Mouse (Mus musculus) CH12.LX (cell line): ENCODE data around the gene Lipt2. TPM values are rescaled to one million over a fixed set of nuclear protein-coding genes. Genes with fewer than 3 reads are reported as not detected.

ENCODE experiments used
- DNase-seq: peaks from one replicate; pipeline ENCODE4 v3.0.0-alpha.2; 2013; ENCODE audit errors: extremely low read depth
- H3K27ac ChIP-seq: 2 replicates; pipeline ENCODE4 v1.5.1; 2012; ENCODE audit warnings: low read depth, mild to moderate bottlenecking, control low read depth, moderate library complexity; ENCODE audit not compliant: insufficient read depth
- H3K27me3 ChIP-seq: replicated peaks from 2 replicates; pipeline ENCODE3; 2012; ENCODE audit warnings: inconsistent platforms
- H3K36me3 ChIP-seq, 2 experiments: replicated peaks in 1 of 2; 2 replicates each; pipeline versions ENCODE3 to v1.6.1; 2012; ENCODE audit warnings: inconsistent platforms in 1 of 2, low read length in 1 of 2, mild to moderate bottlenecking in 1 of 2, mixed read lengths in 1 of 2, moderate library complexity in 1 of 2; ENCODE audit not compliant: control insufficient read depth in 1 of 2, insufficient read depth in 1 of 2
- H3K4me1 ChIP-seq, 2 experiments: 2 replicates each; pipeline ENCODE4 v1.6.1; 2012; ENCODE audit warnings: inconsistent platforms in 1 of 2, moderate library complexity in 1 of 2; ENCODE audit not compliant: insufficient read depth in 2 of 2, control insufficient read depth in 1 of 2
- H3K4me2 ChIP-seq: 2 replicates; pipeline ENCODE4 v1.6.1; 2012; ENCODE audit warnings: low read depth, mild to moderate bottlenecking, control low read depth; ENCODE audit not compliant: poor library complexity, insufficient read depth, severe bottlenecking
- H3K4me3 ChIP-seq, 3 experiments: fragments of 150-350 bp in 1 of 3; sonication (generic) in 1 of 3; replicated peaks in 1 of 3; 2 replicates each; pipeline versions ENCODE3 to v1.5.1; 2011 to 2012; ENCODE audit warnings: low read depth in 2 of 3, low read length in 2 of 3, mild to moderate bottlenecking in 2 of 3, moderate library complexity in 2 of 3, control low read depth in 1 of 3, improper control_type of control experiment in 1 of 3, inconsistent platforms in 1 of 3, mixed read lengths in 1 of 3; ENCODE audit not compliant: poor library complexity in 1 of 3
- H3K79me2 ChIP-seq: replicated peaks from 2 replicates; pipeline ENCODE4 v1.6.1; 2012; ENCODE audit warnings: mild to moderate bottlenecking, moderate library complexity; ENCODE audit not compliant: control insufficient read depth, poor library complexity, insufficient read depth, severe bottlenecking; ENCODE audit errors: extremely low read depth
- H3K9ac ChIP-seq: 2 replicates; pipeline ENCODE4 v1.6.1; 2012; ENCODE audit warnings: low read depth, mild to moderate bottlenecking, control low read depth, moderate library complexity; ENCODE audit not compliant: insufficient read depth
- H3K9me3 ChIP-seq: replicated peaks from 2 replicates; pipeline ENCODE3; 2012; ENCODE audit warnings: low read length, inconsistent platforms, mixed read lengths
- E2F4 ChIP-seq: IDR thresholded peaks from 2 replicates; pipeline ENCODE4 v1.6.1; 2011; ENCODE audit warnings: low read depth, low read length, improper control_type of control experiment; ENCODE audit not compliant: insufficient replicate concordance
- GABPA ChIP-seq: IDR thresholded peaks from 2 replicates; pipeline ENCODE4 v1.6.1; 2012; ENCODE audit warnings: low read depth, low read length, improper control_type of control experiment, inconsistent platforms; ENCODE audit not compliant: insufficient replicate concordance
- HCFC1 ChIP-seq: IDR thresholded peaks from 2 replicates; pipeline ENCODE4 v1.6.1; 2012; ENCODE audit warnings: low read depth, mild to moderate bottlenecking, inconsistent platforms, low read length, improper control_type of control experiment
- JUN ChIP-seq: IDR thresholded peaks from 2 replicates; pipeline ENCODE4 v1.6.1; 2011; ENCODE audit warnings: low read depth, mild to moderate bottlenecking, low read length, improper control_type of control experiment, moderate library complexity; ENCODE audit not compliant: insufficient read depth
- MAFK ChIP-seq: IDR thresholded peaks from 2 replicates; pipeline ENCODE4 v1.6.1; 2011; ENCODE audit warnings: low read length, improper control_type of control experiment; ENCODE audit not compliant: insufficient replicate concordance
- MAZ ChIP-seq: IDR thresholded peaks from 2 replicates; pipeline ENCODE4 v1.6.1; 2012; ENCODE audit warnings: low read depth, mild to moderate bottlenecking, inconsistent platforms, low read length, improper control_type of control experiment, moderate library complexity
- MXI1 ChIP-seq: IDR thresholded peaks from 2 replicates; pipeline ENCODE4 v1.6.1; 2011; ENCODE audit warnings: mild to moderate bottlenecking, low read depth, low read length, improper control_type of control experiment
- MYC ChIP-seq: IDR thresholded peaks from 2 replicates; pipeline ENCODE4 v1.6.1; 2011; ENCODE audit warnings: low read depth, mild to moderate bottlenecking, improper control_type of control experiment, low read length
- NELFE ChIP-seq: IDR thresholded peaks from 2 replicates; pipeline ENCODE4 v1.6.1; 2011; ENCODE audit warnings: low read depth, low read length, improper control_type of control experiment
- NRF1 ChIP-seq: IDR thresholded peaks from 2 replicates; pipeline ENCODE4 v1.6.1; 2014; ENCODE audit warnings: low read depth, mild to moderate bottlenecking, inconsistent platforms, low read length, improper control_type of control experiment, moderate library complexity
- PAX5 ChIP-seq: IDR thresholded peaks from 2 replicates; pipeline ENCODE4 v1.6.1; 2012; ENCODE audit warnings: low read length, inconsistent platforms, mixed read lengths
- POLR2A ChIP-seq: IDR thresholded peaks from 2 replicates; pipeline ENCODE4 v1.6.1; 2011; ENCODE audit warnings: low read depth, mild to moderate bottlenecking, improper control_type of control experiment, low read length
- SIN3A ChIP-seq: IDR thresholded peaks from 2 replicates; pipeline ENCODE4 v1.6.1; 2012; ENCODE audit warnings: low read length, improper control_type of control experiment, inconsistent platforms
- TCF12 ChIP-seq: IDR thresholded peaks from 2 replicates; pipeline ENCODE4 v1.6.1; 2014; ENCODE audit warnings: low read depth, mild to moderate bottlenecking, inconsistent platforms, low read length, improper control_type of control experiment
- UBTF ChIP-seq: IDR thresholded peaks from 2 replicates; pipeline ENCODE4 v1.6.1; 2012; ENCODE audit warnings: low read depth, mild to moderate bottlenecking, inconsistent platforms, low read length, improper control_type of control experiment, moderate library complexity
- USF1 ChIP-seq: IDR thresholded peaks from 2 replicates; pipeline ENCODE4 v1.6.1; 2014; ENCODE audit warnings: low read depth, mild to moderate bottlenecking, inconsistent platforms, low read length, improper control_type of control experiment
- USF2 ChIP-seq: conservative IDR thresholded peaks from 2 replicates; pipeline ENCODE4 v1.6.1; 2011; ENCODE audit warnings: low read depth, low read length, improper control_type of control experiment
- ZKSCAN1 ChIP-seq: IDR thresholded peaks from 2 replicates; pipeline ENCODE4 v1.6.1; 2012; ENCODE audit warnings: low read depth, inconsistent platforms, low read length, improper control_type of control experiment, borderline replicate concordance
- ZMIZ1 ChIP-seq: IDR thresholded peaks from 2 replicates; pipeline ENCODE4 v1.6.1; 2012; ENCODE audit warnings: low read depth, mild to moderate bottlenecking, inconsistent platforms, low read length, improper control_type of control experiment
- dilution Hi-C: fragments of 300-500 bp; cut with MboI; formaldehyde crosslinking; loops from 2 replicates; pipeline ENCODE4 v1.14.3; 2020; ENCODE audit warnings: low sequenced_read_pairs; ENCODE audit not compliant: extremely low pct_unique_long_range_greater_than_20kb, extremely low pct_ligation_motif_present
- in situ Hi-C: fragments of 300-500 bp; cut with MboI; formaldehyde crosslinking; loops from 3 replicates; pipeline ENCODE4 v1.14.3; 2019; ENCODE audit warnings: low sequenced_read_pairs, low pct_ligation_motif_present, low pct_unique_long_range_greater_than_20kb, mixed read lengths
- polyA plus RNA-seq: library from polyadenylated mRNA; unstranded; fragments of >175 nt; gene quantifications from 2 replicates; pipeline ENCODE4 v1.2.1, GENCODE M21; 2012; ENCODE audit warnings: low read depth; ENCODE audit not compliant: insufficient read length
- total RNA-seq, 2 experiments: library from RNA; depleted of rRNA; stranded (reverse); fragments of 300-350 nt in 1 of 2; fragments of >200 nt in 1 of 2; gene quantifications; 2 replicates each; pipeline ENCODE4 v1.2.3; 2012 to 2014

Lipt2 gene
- total and polyA plus RNA-seq, 3 experiments, result 5.3 to 15.4 (median 10.3) TPM

DNA sequence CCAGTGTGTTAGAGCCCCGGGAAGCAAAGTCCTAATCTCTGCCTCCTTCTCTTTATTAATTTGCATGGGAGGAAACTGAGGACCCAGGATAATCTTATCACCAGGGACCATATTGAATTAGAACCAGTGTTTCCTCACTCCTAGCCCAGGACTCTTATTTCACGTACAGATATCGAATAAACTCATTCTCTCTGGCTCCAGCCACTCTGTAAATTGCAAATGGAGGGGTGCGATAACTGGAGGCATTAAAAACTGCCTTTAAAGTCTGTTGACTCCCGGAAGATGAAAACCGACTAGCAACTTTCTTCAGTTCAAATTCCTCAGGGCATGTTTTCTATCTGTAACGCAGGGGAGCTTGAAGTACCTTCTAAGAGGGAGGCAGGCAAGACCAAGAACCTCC is 20.3 kb downstream of the Lipt2 start:
- H3K36me3 ChIP-seq, result no peaks in the 10 kb centered on the region
- H3K27me3 ChIP-seq, result peaks cover 3% of the 10 kb centered on the region
- in situ Hi-C loops, result loop anchor here (25.0 kb wide), 1 partner anchor 167 kb away; the partner anchor contains the start of gene Chrdl2
- H3K27ac ChIP-seq, result no peak overlapping the region
- H3K79me2 ChIP-seq, result no peaks in the 10 kb centered on the region
- TF ChIP-seq HCFC1 (no peak), ZMIZ1 (no peak), E2F4 (no peak), JUN (no peak)
- no peak overlapping the region for H3K9ac ChIP-seq
- no peak overlapping the region for H3K4me2 ChIP-seq
- peaks cover 0 to 5% of the 10 kb centered on the region in 2 experiments; a peak in 2 of 4 replicates for H3K4me1 ChIP-seq
- H3K9me3 ChIP-seq, result no peaks in the 10 kb centered on the region
- DNase-seq, result no peak
- H3K4me3 ChIP-seq, result no peak overlapping the region
- dilution Hi-C loops, result no loop called here

DNA sequence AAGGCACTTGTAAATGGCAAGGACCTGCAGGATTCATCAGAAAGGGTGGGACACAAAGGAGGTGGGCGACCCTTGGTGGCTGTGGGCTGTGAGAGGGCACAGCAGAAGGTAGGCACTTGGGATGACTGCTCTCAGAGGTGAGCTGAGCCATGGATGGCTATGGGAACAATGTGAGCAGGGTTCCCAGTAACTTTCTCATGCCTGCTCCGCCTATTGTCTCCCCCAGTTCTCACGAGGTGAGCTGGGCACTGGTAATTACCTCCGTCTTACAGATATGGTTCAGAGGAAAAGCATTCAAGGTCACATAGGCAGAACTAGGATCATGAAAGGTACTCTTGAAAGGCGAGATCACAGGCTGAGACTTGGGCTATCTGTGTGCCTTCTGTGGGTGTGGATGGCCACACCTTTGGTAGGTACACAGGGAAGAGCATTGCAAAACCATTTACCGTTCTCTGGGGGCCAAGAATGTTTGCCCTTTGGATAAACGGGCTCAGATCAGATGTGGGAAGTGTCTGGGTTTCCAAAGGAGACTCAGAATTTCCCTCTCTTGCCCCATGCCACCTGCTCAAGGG is 20.8 kb downstream of the Lipt2 start:
- H3K36me3 ChIP-seq, result no peaks in the 10 kb centered on the region
- no peaks in the 10 kb centered on the region for H3K79me2 ChIP-seq
- H3K27me3 ChIP-seq, result peaks cover 3% of the 10 kb centered on the region
- dilution Hi-C loops, result no loop called here
- in situ Hi-C loops, result loop anchor here (25.0 kb wide), 1 partner anchor 168 kb away; the partner anchor contains the start of gene Chrdl2
- no peak for TF ChIP-seq MXI1
- no peak for TF ChIP-seq MYC
- TF ChIP-seq ZKSCAN1, result no peak
- no peak for TF ChIP-seq NELFE
- TF ChIP-seq MAZ, result no peak
- TF ChIP-seq E2F4, result no peak
- no peak for TF ChIP-seq POLR2A
- no peak for TF ChIP-seq PAX5
- TF ChIP-seq MAFK, result no peak
- no peak for TF ChIP-seq USF1
- no peak for TF ChIP-seq NRF1
- TF ChIP-seq UBTF, result no peak
- no peak for TF ChIP-seq USF2
- no peak for TF ChIP-seq TCF12
- no peak for TF ChIP-seq GABPA
- TF ChIP-seq SIN3A, result no peak
- TF ChIP-seq, all 38 proteins: peak for 0
- H3K4me3 ChIP-seq, result no peak overlapping the region
- no peaks in the 10 kb centered on the region for H3K9me3 ChIP-seq
- DNase-seq, result no peak
- peaks cover 0 to 5% of the 10 kb centered on the region in 2 experiments; a peak in 2 of 4 replicates for H3K4me1 ChIP-seq
- no peak overlapping the region for H3K9ac ChIP-seq
- H3K4me2 ChIP-seq, result no peak overlapping the region
- H3K27ac ChIP-seq, result no peak overlapping the region
